Mouse (Mus musculus) embryonic stem cell, embryonic (primary cell): ENCODE measurements around the gene Psmd14.

Source experiments
- CTCF ChIA-PET, 4 experiments: fragments of 300-600 bp in 2 of 4; fragments of 350-600 bp in 2 of 4; sonication (Branson Sonifier 250); formaldehyde crosslinking; loops; one replicate each; lab custom pipeline; 2022; ENCODE audit warnings: inconsistent platforms in 2 of 4; lab: Charles Lee
- POLR2A ChIA-PET, 4 experiments: fragments of 300-600 bp in 2 of 4; fragments of 350-600 bp in 2 of 4; sonication (Branson Sonifier 250); formaldehyde crosslinking; loops; one replicate each; lab custom pipeline; 2022; ENCODE audit warnings: antibody characterized with exemption in 4 of 4, inconsistent platforms in 1 of 4; lab: Charles Lee

Psmd14 gene

GRCm38 (mm10) chr2:61750702-61751101 lies 39.2 kb downstream of the Psmd14 start:
- ChIA-PET POLR2A (interaction anchor here in 1 of 4 experiments (1.0 kb wide), 1 partner anchor 108 kb away, joined by 3 read pairs; no protein-coding TSS in a partner anchor), CTCF (no interaction called here)

DNA sequence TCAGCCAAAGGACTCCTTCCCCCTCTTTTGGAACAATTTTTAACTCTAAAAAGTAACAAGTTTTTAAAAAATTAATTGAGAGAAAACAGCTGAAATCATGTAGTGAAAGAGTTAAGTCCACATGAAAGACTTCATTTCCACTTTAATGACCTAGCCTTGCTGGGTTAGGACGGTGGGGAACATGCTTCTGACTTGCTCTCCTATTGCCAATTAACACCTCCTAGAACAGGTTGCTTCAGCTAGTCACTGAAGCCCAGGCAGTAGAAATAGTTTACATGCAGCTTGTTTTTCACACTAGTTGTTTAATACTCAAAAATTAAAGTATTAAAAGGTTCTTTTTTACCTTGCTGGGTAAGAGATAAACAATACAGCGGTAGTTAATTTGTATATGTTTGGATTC lies 39.8 kb downstream of the Psmd14 start:
- ChIA-PET CTCF (no interaction called here), POLR2A (interaction anchor here in 1 of 4 experiments (0.8 kb wide), 1 partner anchor 13 kb away, joined by 3 read pairs; no protein-coding TSS in a partner anchor)

- CTCF ChIA-PET: no interaction called here
- POLR2A ChIA-PET: interaction anchor here in 1 of 4 experiments (0.7 to 1.5 kb wide), 4 partner anchors 17 to 955 kb away, joined by 3 to 8 read pairs (median 3); no protein-coding TSS in a partner anchor
Measured at GRCm38 (mm10) chr2:61752362-61752761, 40.9 kb downstream of the Psmd14 start.

DNA sequence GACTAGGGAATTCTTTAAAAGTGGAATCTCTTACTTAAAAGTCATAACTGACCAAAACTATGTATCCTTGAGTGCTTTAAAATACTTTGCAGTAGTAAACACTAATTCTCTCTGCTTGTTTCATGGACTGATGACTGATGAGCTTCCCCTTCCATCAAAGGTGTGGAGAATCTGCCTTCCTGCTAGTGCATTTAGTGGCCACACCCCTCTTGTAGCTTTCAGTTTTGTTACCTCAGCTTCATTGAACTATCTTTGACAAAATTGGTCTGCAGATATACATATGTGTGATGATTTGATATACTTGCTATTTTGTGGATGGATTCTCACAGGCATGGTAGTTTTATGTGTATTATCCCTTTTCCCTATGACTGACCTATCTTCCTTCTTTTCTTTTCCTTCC lies 43.5 kb downstream of the Psmd14 start:
- ChIA-PET POLR2A (interaction anchor here in 1 of 4 experiments (0.5 to 1.5 kb wide), 7 partner anchors 12 to 234 kb away, joined by 3 to 6 read pairs (median 3); no protein-coding TSS in a partner anchor), CTCF (no interaction called here)

- POLR2A ChIA-PET: interaction anchor here in 1 of 4 experiments (1.0 to 1.2 kb wide), 2 partner anchors 11 to 89 kb away, joined by 3 read pairs; no protein-coding TSS in a partner anchor
- CTCF ChIA-PET: no interaction called here
Measured at GRCm38 (mm10) chr2:61759234-61759855, 47.9 kb downstream of the Psmd14 start.

DNA sequence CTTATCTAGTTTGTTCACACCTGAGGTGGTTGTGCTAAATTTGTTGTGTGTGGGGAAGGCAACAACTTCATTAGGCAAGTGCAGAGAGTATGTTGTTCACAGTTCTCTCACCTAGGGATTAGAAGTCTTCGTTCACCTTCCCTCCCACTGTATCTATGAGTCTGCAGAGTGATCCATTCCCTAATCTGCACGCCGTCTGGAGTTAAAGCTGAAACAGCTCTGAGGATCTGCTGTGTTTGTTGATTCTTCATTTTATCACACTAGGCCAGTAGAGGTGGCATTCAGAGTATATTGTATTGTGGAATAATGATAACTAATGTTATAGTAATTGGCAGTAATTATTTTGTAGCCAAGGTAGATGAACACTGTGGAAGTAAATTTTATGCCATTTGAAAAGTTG lies 48.5 kb downstream of the Psmd14 start:
- CTCF ChIA-PET: no interaction called here
- POLR2A ChIA-PET: interaction anchor here in 1 of 4 experiments (0.7 to 1.2 kb wide), 3 partner anchors 11 to 89 kb away, joined by 3 read pairs; no protein-coding TSS in a partner anchor

GRCm38 (mm10) chr2:61764470-61765105 lies 53.1 kb downstream of the Psmd14 start:
- ChIA-PET POLR2A (interaction anchor here in 2 of 4 experiments (0.6 to 1.0 kb wide), 2 partner anchors 13 to 28 kb away, joined by 3 read pairs; no protein-coding TSS in a partner anchor), CTCF (no interaction called here)

DNA sequence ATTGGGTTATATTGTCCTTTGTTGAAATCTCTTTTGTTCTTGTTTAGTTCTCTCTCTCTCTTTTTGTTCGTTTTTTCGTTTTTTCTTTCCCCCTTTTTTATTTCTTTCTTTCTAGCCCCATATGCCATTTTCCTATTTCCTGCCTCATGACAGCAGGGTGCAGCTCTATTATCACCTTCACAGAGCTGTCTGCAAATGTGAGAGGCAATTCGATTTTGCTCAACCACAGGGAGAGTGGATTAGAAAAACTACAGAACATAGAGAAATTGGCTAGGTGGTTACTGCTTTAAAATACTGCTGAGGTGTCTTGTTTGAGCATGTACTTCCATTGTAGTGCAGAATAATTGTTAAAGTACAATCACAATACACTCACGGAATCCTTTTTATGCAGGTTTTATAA lies 54.0 kb downstream of the Psmd14 start:
- ChIA-PET POLR2A (interaction anchor here in 1 of 4 experiments (1.3 kb wide), 1 partner anchor 12 kb away, joined by 5 read pairs; no protein-coding TSS in a partner anchor), CTCF (no interaction called here)

- POLR2A ChIA-PET: no interaction called here
- CTCF ChIA-PET: no interaction called here
Measured at GRCm38 (mm10) chr2:61780794-61781193, 69.3 kb downstream of the Psmd14 start.

DNA sequence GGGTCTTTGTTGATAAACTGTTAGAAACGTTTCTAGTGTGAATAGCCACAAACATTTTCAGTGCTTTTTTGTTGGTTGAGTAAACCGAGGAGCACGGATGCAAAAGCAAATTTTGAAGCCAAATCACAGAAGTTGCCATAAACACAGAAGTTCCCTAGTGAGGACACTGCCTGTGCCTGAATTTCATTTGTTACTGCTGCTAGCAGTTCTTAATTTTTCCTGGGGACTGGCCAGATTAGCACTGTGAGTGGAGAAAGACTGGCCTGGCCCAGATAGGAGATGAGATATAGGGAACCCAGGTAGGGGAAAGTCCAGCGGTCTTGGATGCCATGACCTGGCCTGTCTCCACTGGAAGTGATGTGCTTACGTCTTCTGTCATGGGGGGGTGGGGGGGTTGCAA lies 83.5 kb downstream of the Psmd14 start:
- POLR2A ChIA-PET: no interaction called here
- CTCF ChIA-PET: no interaction called here

DNA sequence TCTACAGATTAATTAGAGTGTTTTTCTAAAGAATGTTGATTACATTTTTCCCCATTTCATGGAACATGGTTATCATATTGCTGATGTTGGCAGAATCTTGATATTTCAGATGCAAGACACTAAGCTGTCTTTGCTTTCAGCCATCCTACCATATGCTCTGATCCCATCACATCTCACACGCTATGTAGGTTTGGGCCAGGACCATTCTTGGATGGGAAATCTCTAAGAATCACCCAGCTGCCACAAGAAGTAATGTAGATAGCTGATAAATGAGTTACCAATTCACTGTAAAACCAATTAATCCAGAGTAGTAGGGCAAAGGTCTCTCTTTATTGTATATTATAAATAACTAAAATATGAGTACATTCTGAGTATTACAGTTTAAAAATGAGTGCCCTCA lies 86.6 kb downstream of the Psmd14 start:
- ChIA-PET POLR2A (no interaction called here), CTCF (no interaction called here)

- ChIA-PET POLR2A (interaction anchor here in 2 of 4 experiments (0.7 to 3.0 kb wide), 4 partner anchors 9 to 133 kb away, joined by 3 to 10 read pairs (median 4); no protein-coding TSS in a partner anchor), CTCF (no interaction called here)
Measured at GRCm38 (mm10) chr2:61802656-61803251, 91.3 kb downstream of the Psmd14 start, which contains the start of gene Tbr1. TSS of gene Tbr1 (plus strand) at chr2:61802930.

GRCm38 (mm10) chr2:61803443-61804367 lies 92.2 kb downstream of the Psmd14 start:
- CTCF ChIA-PET: no interaction called here
- POLR2A ChIA-PET: interaction anchor here in 2 of 4 experiments (0.7 to 3.0 kb wide), 7 partner anchors 10 to 134 kb away, joined by 3 to 10 read pairs (median 4); no protein-coding TSS in a partner anchor

GRCm38 (mm10) chr2:61804382-61804840 lies 92.9 kb downstream of the Psmd14 start:
- POLR2A ChIA-PET: interaction anchor here in 1 of 4 experiments (1.1 to 3.0 kb wide), 4 partner anchors 10 to 91 kb away, joined by 3 to 10 read pairs (median 4); no protein-coding TSS in a partner anchor

DNA sequence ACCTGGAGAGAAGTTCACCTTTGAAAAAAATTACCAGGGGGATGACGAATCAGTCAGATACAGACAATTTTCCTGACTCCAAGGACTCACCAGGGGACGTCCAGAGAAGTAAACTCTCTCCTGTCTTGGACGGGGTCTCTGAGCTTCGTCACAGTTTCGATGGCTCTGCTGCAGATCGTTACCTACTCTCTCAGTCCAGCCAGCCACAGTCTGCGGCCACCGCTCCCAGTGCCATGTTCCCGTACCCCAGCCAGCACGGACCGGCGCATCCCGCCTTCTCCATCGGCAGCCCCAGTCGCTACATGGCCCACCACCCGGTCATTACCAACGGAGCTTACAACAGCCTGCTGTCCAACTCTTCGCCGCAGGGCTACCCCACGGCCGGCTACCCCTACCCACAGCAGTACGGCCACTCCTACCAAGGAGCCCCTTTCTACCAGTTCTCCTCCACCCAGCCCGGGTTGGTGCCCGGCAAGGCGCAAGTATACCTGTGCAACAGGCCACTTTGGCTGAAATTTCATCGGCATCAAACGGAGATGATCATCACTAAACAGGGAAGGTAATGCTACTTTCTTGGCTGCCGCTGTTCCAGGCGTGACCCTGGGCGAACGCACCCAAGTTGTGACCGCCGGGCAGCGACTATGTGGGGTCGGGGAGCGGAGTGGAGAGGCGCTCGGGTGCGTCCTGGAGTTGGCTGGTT lies 93.5 kb downstream of the Psmd14 start:
- ChIA-PET POLR2A (interaction anchor here in 1 of 4 experiments (1.1 to 3.0 kb wide), 4 partner anchors 9 to 92 kb away, joined by 3 to 10 read pairs (median 4); no protein-coding TSS in a partner anchor), CTCF (no interaction called here)

More at GRCm38 (mm10) chr2:61804382-61804840, 92.9 kb downstream of the Psmd14 start:
- CTCF ChIA-PET: no interaction called here

DNA sequence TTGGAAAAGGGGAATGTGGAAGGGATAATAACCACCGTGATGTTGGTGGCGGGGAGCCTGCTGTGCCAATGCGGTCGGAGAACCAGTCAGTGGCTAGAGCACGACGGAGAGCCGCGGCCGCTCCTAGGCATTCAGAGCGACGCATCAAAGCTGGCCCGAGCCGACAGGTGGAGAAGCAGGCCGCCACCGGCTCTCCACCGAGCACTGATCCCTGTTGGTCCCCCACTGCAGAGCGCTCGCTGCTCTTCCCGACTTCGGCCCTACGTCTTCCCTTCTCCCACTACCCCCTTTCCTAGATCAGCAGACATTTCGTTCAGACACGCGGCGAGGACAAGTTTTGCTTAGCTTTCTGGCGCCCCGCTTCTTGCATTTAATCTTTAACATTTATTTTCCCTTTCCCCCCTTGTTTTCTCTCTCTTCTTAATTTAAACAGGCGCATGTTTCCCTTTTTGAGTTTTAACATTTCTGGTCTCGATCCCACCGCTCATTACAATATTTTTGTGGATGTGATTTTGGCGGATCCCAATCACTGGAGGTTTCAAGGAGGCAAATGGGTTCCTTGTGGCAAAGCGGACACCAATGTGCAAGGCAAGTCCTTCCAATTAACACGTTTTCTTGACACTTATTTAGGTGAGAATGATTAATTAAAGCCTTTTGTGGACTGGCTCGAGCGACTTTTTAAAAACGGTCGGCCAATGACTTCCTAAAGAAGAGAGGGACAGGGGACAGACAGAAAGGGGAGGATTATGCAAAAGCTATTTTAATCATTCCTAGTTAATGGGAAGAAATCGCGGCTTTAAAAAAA lies 94.2 kb downstream of the Psmd14 start:
- POLR2A ChIA-PET: interaction anchor here in 1 of 4 experiments (0.6 to 3.0 kb wide), 5 partner anchors 9 to 1925 kb away, joined by 3 to 10 read pairs (median 3); no protein-coding TSS in a partner anchor
- CTCF ChIA-PET: no interaction called here
